Mouse (Mus musculus) forebrain, embryonic 15.5 days (tissue): ENCODE results near the gene Olfr1286. TPM values are rescaled to one million over a fixed set of nuclear protein-coding genes. Genes with fewer than 3 reads are reported as not detected.

Experiments
- ATAC-seq: fragments of 200-750 bp; cut with Nextera tagmentation; replicated peaks from 2 replicates; pipeline ENCODE4 v1.8.0; 2017; ENCODE audit warnings: mild to moderate bottlenecking, moderate TSS enrichment, moderate library complexity
- H3K27ac ChIP-seq: fragments of 300-500 bp; sonication (generic); replicated peaks from 2 replicates; pipeline ENCODE4 v1.5.1; 2015; ENCODE audit warnings: mild to moderate bottlenecking, inconsistent platforms
- H3K27me3 ChIP-seq: fragments of 300-500 bp; sonication (generic); 2 replicates; pipeline ENCODE4 v1.6.1; 2015; ENCODE audit warnings: inconsistent platforms
- H3K36me3 ChIP-seq: fragments of 300-500 bp; sonication (generic); 2 replicates; pipeline ENCODE4 v1.6.1; 2015; ENCODE audit warnings: mild to moderate bottlenecking, inconsistent platforms
- H3K4me1 ChIP-seq: fragments of 300-500 bp; sonication (generic); 2 replicates; pipeline ENCODE4 v1.6.1; 2015; ENCODE audit warnings: inconsistent platforms
- H3K4me2 ChIP-seq: fragments of 300-500 bp; sonication (generic); replicated peaks from 2 replicates; pipeline ENCODE4 v1.6.1; 2015; ENCODE audit warnings: mild to moderate bottlenecking, inconsistent platforms
- H3K4me3 ChIP-seq: fragments of 300-500 bp; sonication (generic); 2 replicates; pipeline ENCODE4 v1.5.1; 2015; ENCODE audit warnings: mild to moderate bottlenecking, inconsistent platforms
- H3K9ac ChIP-seq: fragments of 300-500 bp; sonication (generic); replicated peaks from 2 replicates; pipeline ENCODE4 v1.6.1; 2015; ENCODE audit warnings: mild to moderate bottlenecking, inconsistent platforms
- H3K9me3 ChIP-seq: fragments of 300-500 bp; sonication (generic); 2 replicates; pipeline ENCODE4 v1.6.1; 2016; ENCODE audit warnings: inconsistent platforms
- WGBS: fragments of 180-500 bp; shearing (Covaris S2); methylation state at CpG from one replicate; pipeline ENCODE4 v1.1.7; 2015; ENCODE audit warnings: mixed read lengths; 5-methylcytosine and 5-hydroxymethylcytosine counted together
- polyA plus RNA-seq: library from polyadenylated mRNA; unstranded; fragments of >200 nt; fragmentation: Nextera tagmentation; extraction: Ambion mirVana; gene quantifications from 2 replicates; pipeline ENCODE4 v1.2.1, GENCODE M21; 2015

Gene Olfr1286
- polyA plus RNA-seq = not detected in 2 replicates

DNA sequence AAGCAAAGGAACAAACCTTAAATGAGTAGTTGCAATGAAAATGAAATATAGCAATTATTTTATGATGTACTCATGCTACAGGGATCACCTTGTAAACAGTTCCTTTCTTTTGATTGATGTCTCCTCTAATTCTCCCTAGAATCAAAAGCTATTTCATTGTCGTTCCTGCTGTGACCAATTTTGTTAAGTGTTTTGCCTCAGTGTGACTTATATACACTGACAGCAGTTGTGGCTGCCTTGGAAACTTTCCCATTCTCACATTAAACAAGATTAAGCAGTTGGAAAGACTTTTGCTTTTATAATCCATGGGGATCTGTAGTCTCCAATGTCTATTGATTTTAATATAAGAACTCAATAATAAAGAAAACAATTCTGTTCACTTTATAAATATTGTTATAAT, at the start of gene Olfr1286:
TSS of gene Olfr1286 (minus strand) at position 185 of the 400 bp plus-strand sequence.
- H3K4me2 ChIP-seq = no peak within 1 kb of the TSS
- no peaks in the 10 kb centered on the region for H3K9me3 ChIP-seq
- H3K4me1 ChIP-seq = no peaks in the 10 kb centered on the region
- no peaks in the 10 kb centered on the region for H3K27me3 ChIP-seq
- ATAC-seq = no peak
- no peak within 1 kb of the TSS for H3K27ac ChIP-seq
- H3K36me3 ChIP-seq = no peaks in the 10 kb centered on the region
- WGBS = 72% methylated on average over 1 of the region's 1 CpGs
- H3K9ac ChIP-seq = no peak within 1 kb of the TSS
- H3K4me3 ChIP-seq = no peak within 1 kb of the TSS

DNA sequence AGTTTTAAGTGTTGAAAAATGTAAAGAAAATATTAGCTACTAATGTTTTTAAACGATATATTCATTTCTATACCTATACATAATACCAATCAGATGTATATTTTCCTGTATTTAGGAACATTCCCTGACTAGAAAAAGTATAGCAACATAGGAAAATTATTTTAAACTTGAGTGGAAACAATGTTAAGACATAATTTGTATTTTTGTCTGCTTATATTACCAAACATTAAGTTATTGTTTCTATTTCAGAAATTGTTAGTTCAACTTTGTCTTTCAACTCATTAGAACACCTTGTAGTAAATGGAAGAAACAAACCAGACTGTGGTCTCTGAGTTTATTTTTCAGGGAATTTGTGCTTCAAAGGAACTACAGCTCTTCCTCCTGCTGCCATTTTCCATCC, 25.9 kb upstream of the Olfr1286 start, which contains the start of gene Olfr1287:
TSS of gene Olfr1287 (plus strand) at position 301 of the 400 bp plus-strand sequence.
- no peaks in the 10 kb centered on the region for H3K9me3 ChIP-seq
- 67% methylated on average over 1 of the region's 1 CpGs for WGBS
- H3K27me3 ChIP-seq = no peaks in the 10 kb centered on the region
- no peaks in the 10 kb centered on the region for H3K4me1 ChIP-seq
- no peak within 1 kb of the TSS for H3K4me2 ChIP-seq
- no peaks in the 10 kb centered on the region for H3K36me3 ChIP-seq
- H3K27ac ChIP-seq = no peak within 1 kb of the TSS
- ATAC-seq = no peak
- H3K9ac ChIP-seq = no peak within 1 kb of the TSS
- H3K4me3 ChIP-seq = no peak within 1 kb of the TSS

DNA sequence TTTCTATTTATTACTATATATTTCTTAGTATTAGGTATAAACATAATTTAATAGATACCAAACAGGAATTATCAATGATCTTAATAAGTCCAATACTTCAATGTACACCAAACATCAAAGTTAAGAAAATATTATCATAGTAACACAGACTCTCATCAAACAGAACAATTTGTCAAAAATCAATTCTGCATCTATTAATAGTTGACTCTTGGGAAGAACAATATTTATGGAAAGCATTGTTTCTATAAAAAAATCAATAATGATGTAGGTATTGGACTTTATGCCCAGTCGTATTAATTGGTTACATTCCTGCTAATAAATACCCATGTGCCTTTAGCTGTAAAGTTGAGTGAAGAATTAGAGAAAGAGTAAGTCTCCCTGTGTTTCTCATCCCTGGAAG, 47.7 kb downstream of the Olfr1286 start, which contains the start of gene Olfr1284:
TSS of gene Olfr1284 (plus strand) at position 301 of the 400 bp plus-strand sequence.
- Histone ChIP-seq H3K4me3 (no peak within 1 kb of the TSS), H3K27ac (no peak within 1 kb of the TSS), H3K9ac (no peak within 1 kb of the TSS), H3K27me3 (no peaks in the 10 kb centered on the region), H3K4me2 (no peak within 1 kb of the TSS), H3K36me3 (no peaks in the 10 kb centered on the region), H3K4me1 (no peaks in the 10 kb centered on the region), H3K9me3 (no peaks in the 10 kb centered on the region)
- WGBS = 100% methylated on average over 1 of the region's 1 CpGs
- ATAC-seq = no peak

Other genes with a start within 250 kb of the Olfr1286 start
- not detected in 2 replicates for gene 4930430A15Rik, start 193.5 kb downstream of the Olfr1286 start, polyA plus RNA-seq
- gene Olfr1275, start 187.8 kb downstream of the Olfr1286 start, polyA plus RNA-seq = not detected in 2 replicates
- not detected in 2 replicates for gene Olfr1276, start 168.6 kb downstream of the Olfr1286 start, polyA plus RNA-seq
- gene Olfr1277, start 149.0 kb downstream of the Olfr1286 start, polyA plus RNA-seq = not detected in 2 replicates
- not detected in 2 replicates for gene Olfr1278, start 133.0 kb downstream of the Olfr1286 start, polyA plus RNA-seq
- not detected in 2 replicates for gene Olfr1279, start 122.5 kb downstream of the Olfr1286 start, polyA plus RNA-seq
- not detected in 2 replicates for gene Olfr1280, start 109.1 kb downstream of the Olfr1286 start, polyA plus RNA-seq
- gene Olfr1281, start 96.6 kb downstream of the Olfr1286 start, polyA plus RNA-seq = not detected in 2 replicates
- not detected in 2 replicates for gene Olfr1282, start 87.0 kb downstream of the Olfr1286 start, polyA plus RNA-seq
- not detected in 2 replicates for gene Olfr1283, start 56.3 kb downstream of the Olfr1286 start, polyA plus RNA-seq
- gene Olfr1284, start 47.6 kb downstream of the Olfr1286 start, polyA plus RNA-seq = not detected in 2 replicates
- gene Olfr1287, start 26.0 kb upstream of the Olfr1286 start, polyA plus RNA-seq = not detected in 2 replicates
- gene Olfr1288, start 51.0 kb upstream of the Olfr1286 start, polyA plus RNA-seq = not detected in 2 replicates
- gene Olfr1289, start 57.7 kb upstream of the Olfr1286 start, polyA plus RNA-seq = not detected in 2 replicates
- gene Olfr1290, start 70.7 kb upstream of the Olfr1286 start, polyA plus RNA-seq = not detected in 2 replicates
- gene Olfr1291-ps1, start 74.1 kb upstream of the Olfr1286 start, polyA plus RNA-seq = not detected in 2 replicates
- gene Olfr1293-ps, start 102.1 kb upstream of the Olfr1286 start, polyA plus RNA-seq = not detected in 2 replicates
- gene Olfr1294, start 117.2 kb upstream of the Olfr1286 start, polyA plus RNA-seq = not detected in 2 replicates
- gene Olfr1295, start 146.6 kb upstream of the Olfr1286 start, polyA plus RNA-seq = not detected in 2 replicates
- gene Olfr1297, start 203.4 kb upstream of the Olfr1286 start, polyA plus RNA-seq = not detected in 2 replicates
- not detected in 2 replicates for gene Olfr1298, start 226.1 kb upstream of the Olfr1286 start, polyA plus RNA-seq
- gene Olfr1299, start 238.3 kb upstream of the Olfr1286 start, polyA plus RNA-seq = not detected in 2 replicates